Mouse (Mus musculus) myocyte (in vitro differentiated cells): ENCODE measurements at regions not wholly inside any gene's neighbourhood (a gene's known extent, or its start where the extent isn't known, plus 50 kb on each side); places are given as distances from the start of the nearest gene placed in this dataset.

Source experiments
- H3K27me3 ChIP-seq: one replicate; pipeline ENCODE4 v1.6.1; 2011; ENCODE audit not compliant: control insufficient read depth, insufficient read depth, insufficient read length
- H3K36me3 ChIP-seq: one replicate; pipeline ENCODE4 v1.6.1; 2011; ENCODE audit not compliant: control insufficient read depth, insufficient read depth
- H3K4me2 ChIP-seq: one replicate; pipeline ENCODE4 v1.6.1; 2011; ENCODE audit warnings: low read depth, control low read depth
- H3K4me3 ChIP-seq: one replicate; pipeline ENCODE4 v1.5.1; 2011; ENCODE audit warnings: mild to moderate bottlenecking, control low read depth, moderate library complexity
- H3K79me2 ChIP-seq: one replicate; pipeline ENCODE4 v1.6.1; 2011; ENCODE audit not compliant: control insufficient read depth, insufficient read depth
- H3ac ChIP-seq: one replicate; pipeline ENCODE4 v1.6.1; 2011; ENCODE audit not compliant: control insufficient read depth, insufficient read length
- CEBPB ChIP-seq: IDR thresholded peaks from 2 replicates; pipeline ENCODE4 v1.6.1; 2011; ENCODE audit warnings: mild to moderate bottlenecking, moderate library complexity; ENCODE audit not compliant: poor library complexity, insufficient read depth, severe bottlenecking
- E2F4 ChIP-seq: IDR thresholded peaks from one replicate; pipeline ENCODE4 v1.6.1; 2011; ENCODE audit warnings: mild to moderate bottlenecking, control low read depth, moderate library complexity; ENCODE audit not compliant: insufficient read depth
- MAX ChIP-seq: IDR thresholded peaks from one replicate; pipeline ENCODE4 v1.6.1; 2011; ENCODE audit warnings: low read depth, mild to moderate bottlenecking, control low read depth
- MYOD1 ChIP-seq, 3 experiments: IDR thresholded peaks; one replicate each; pipeline ENCODE4 v1.6.1; 2011; ENCODE audit warnings: control low read depth in 2 of 3, low read depth in 2 of 3, mild to moderate bottlenecking in 2 of 3, moderate library complexity in 1 of 3; ENCODE audit not compliant: insufficient read length in 2 of 3, control insufficient read depth in 1 of 3
- MYOG ChIP-seq, 3 experiments: IDR thresholded peaks; one replicate each; pipeline ENCODE4 v1.6.1; 2011; ENCODE audit warnings: control low read depth in 2 of 3, low read depth in 2 of 3, mild to moderate bottlenecking in 2 of 3; ENCODE audit not compliant: insufficient read length in 2 of 3, control insufficient read depth in 1 of 3, insufficient read depth in 1 of 3
- POLR2A ChIP-seq: IDR thresholded peaks from one replicate; pipeline ENCODE4 v1.6.1; 2011; ENCODE audit warnings: low read depth, mild to moderate bottlenecking, control low read depth, moderate library complexity; ENCODE audit not compliant: insufficient read length
- POLR2AphosphoS2 ChIP-seq: IDR thresholded peaks from one replicate; pipeline ENCODE4 v1.6.1; 2011; ENCODE audit warnings: low read depth, control low read depth; ENCODE audit not compliant: insufficient read length
- REST ChIP-seq: IDR thresholded peaks from one replicate; pipeline ENCODE4 v1.6.1; 2011; ENCODE audit warnings: mild to moderate bottlenecking, control low read depth, moderate library complexity; ENCODE audit not compliant: insufficient read depth, insufficient read length
- SRF ChIP-seq: IDR thresholded peaks from one replicate; pipeline ENCODE4 v1.6.1; 2011; ENCODE audit warnings: low read depth; ENCODE audit not compliant: control insufficient read depth, insufficient read length
- TCF12 ChIP-seq: IDR thresholded peaks from one replicate; pipeline ENCODE4 v1.6.1; 2011; ENCODE audit warnings: mild to moderate bottlenecking, control low read depth; ENCODE audit not compliant: poor library complexity, insufficient read depth, severe bottlenecking
- TCF3 ChIP-seq: IDR thresholded peaks from one replicate; pipeline ENCODE4 v1.6.1; 2011; ENCODE audit warnings: low read depth, control low read depth; ENCODE audit not compliant: insufficient read length
- USF1 ChIP-seq: IDR thresholded peaks from one replicate; pipeline ENCODE4 v1.6.1; 2011; ENCODE audit warnings: low read depth, mild to moderate bottlenecking, control low read depth, moderate library complexity

- Histone ChIP-seq H3K36me3 (no peaks in the 10 kb centered on the region), H3K79me2 (no peaks in the 10 kb centered on the region), H3ac (no peak overlapping the region), H3K27me3 (no peaks in the 10 kb centered on the region), H3K4me2 (no peak overlapping the region), H3K4me3 (no peak overlapping the region)
- no peak for TF ChIP-seq E2F4
- no peak for TF ChIP-seq REST
- TF ChIP-seq MYOD1 (IDR thresholded peaks at IDR 0.05; ENCODE audit: control insufficient read depth in 1 of 3, insufficient read length in 2 of 3, low read depth in 2 of 3): no peak
- TF ChIP-seq POLR2A: no peak
- TF ChIP-seq POLR2AphosphoS2: no peak
- TF ChIP-seq MYOG (IDR thresholded peaks at IDR 0.05; ENCODE audit: control insufficient read depth in 1 of 3, insufficient read depth in 1 of 3, insufficient read length in 2 of 3, low read depth in 2 of 3): no peak
- TF ChIP-seq MAX: no peak
- no peak for TF ChIP-seq USF1
- TF ChIP-seq TCF12: no peak
- TF ChIP-seq CEBPB: no peak
- TF ChIP-seq SRF: no peak
- TF ChIP-seq TCF3: no peak
These were observed 167.3 kb upstream of the Slc35b3 start for GRCm38 (mm10) chr13:39127942-39128341.

- Histone ChIP-seq H3K79me2 (no peaks in the 10 kb centered on the region), H3K4me3 (no peak overlapping the region), H3K27me3 (no peaks in the 10 kb centered on the region), H3ac (no peak overlapping the region), H3K36me3 (no peaks in the 10 kb centered on the region), H3K4me2 (no peak overlapping the region)
- no peak for TF ChIP-seq POLR2AphosphoS2
- TF ChIP-seq USF1: no peak
- TF ChIP-seq REST: no peak
- no peak for TF ChIP-seq SRF
- no peak for TF ChIP-seq TCF12
- no peak for TF ChIP-seq MYOD1 (IDR thresholded peaks at IDR 0.05; ENCODE audit: control insufficient read depth in 1 of 3, insufficient read length in 2 of 3, low read depth in 2 of 3)
- no peak for TF ChIP-seq CEBPB
- TF ChIP-seq POLR2A: no peak
- TF ChIP-seq E2F4: no peak
- TF ChIP-seq TCF3: no peak
- TF ChIP-seq MYOG (IDR thresholded peaks at IDR 0.05; ENCODE audit: control insufficient read depth in 1 of 3, insufficient read depth in 1 of 3, insufficient read length in 2 of 3, low read depth in 2 of 3): no peak
- no peak for TF ChIP-seq MAX
These were observed 131.4 kb upstream of the Slc35b3 start for GRCm38 (mm10) chr13:39092058-39092457.

- H3K36me3 ChIP-seq: no peaks in the 10 kb centered on the region
- H3K27me3 ChIP-seq: no peaks in the 10 kb centered on the region
- no peaks in the 10 kb centered on the region for H3K79me2 ChIP-seq
- TF ChIP-seq MYOD1 (IDR thresholded peaks at IDR 0.05; ENCODE audit: control insufficient read depth in 1 of 3, insufficient read length in 2 of 3, low read depth in 2 of 3): no peak
- TF ChIP-seq MYOG (IDR thresholded peaks at IDR 0.05; ENCODE audit: control insufficient read depth in 1 of 3, insufficient read depth in 1 of 3, insufficient read length in 2 of 3, low read depth in 2 of 3): no peak
- no peak for TF ChIP-seq TCF3
- no peak for TF ChIP-seq SRF
- no peak for TF ChIP-seq REST
- no peak for TF ChIP-seq POLR2A
- TF ChIP-seq POLR2AphosphoS2: no peak
- TF ChIP-seq TCF12: no peak
- no peak for TF ChIP-seq MAX
- TF ChIP-seq CEBPB: no peak
- no peak for TF ChIP-seq USF1
- no peak for TF ChIP-seq E2F4
- no peak overlapping the region for H3K4me3 ChIP-seq
- H3K4me2 ChIP-seq: no peak overlapping the region
- H3ac ChIP-seq: no peak overlapping the region
These were observed 123.9 kb upstream of the Slc35b3 start for GRCm38 (mm10) chr13:39084544-39084943.

GRCm38 (mm10) chr13:39074211-39074610 lies 113.5 kb upstream of the Slc35b3 start:
- TF ChIP-seq CEBPB: no peak
- no peak for TF ChIP-seq MAX
- no peak for TF ChIP-seq TCF3
- TF ChIP-seq REST: no peak
- TF ChIP-seq MYOD1 (IDR thresholded peaks at IDR 0.05; ENCODE audit: control insufficient read depth in 1 of 3, insufficient read length in 2 of 3, low read depth in 2 of 3): no peak
- no peak for TF ChIP-seq TCF12
- no peak for TF ChIP-seq POLR2A
- TF ChIP-seq POLR2AphosphoS2: no peak
- TF ChIP-seq USF1: no peak
- no peak for TF ChIP-seq MYOG (IDR thresholded peaks at IDR 0.05; ENCODE audit: control insufficient read depth in 1 of 3, insufficient read depth in 1 of 3, insufficient read length in 2 of 3, low read depth in 2 of 3)
- no peak for TF ChIP-seq SRF
- TF ChIP-seq E2F4: no peak
- Histone ChIP-seq H3K36me3 (no peaks in the 10 kb centered on the region), H3K4me3 (no peak overlapping the region), H3ac (no peak overlapping the region), H3K79me2 (no peaks in the 10 kb centered on the region), H3K27me3 (no peaks in the 10 kb centered on the region), H3K4me2 (no peak overlapping the region)
